Mouse (Mus musculus): ENCODE measurements around the gene Emc9. TPM values are rescaled to one million over a fixed set of nuclear protein-coding genes. Genes with fewer than 3 reads are reported as not detected.

Emc9 gene
- total and polyA plus RNA-seq, 3 experiments = 38.7 to 59.4 TPM; not detected in 1

- TF ChIP-seq E2F4 (IDR thresholded peaks at IDR 0.05; ENCODE audit: borderline replicate concordance, low read depth, low read length) (no peak; the same call in 1 of the 2 replicates), USF1 (IDR thresholded peaks at IDR 0.05; ENCODE audit: low read depth, low read length) (0 out of 2 replicates have a peak, but pooled peaks have one; percentile 39), POLR2AphosphoS5 (IDR thresholded peaks at IDR 0.05; ENCODE audit: borderline replicate concordance, low read depth, low read length) (peak; percentile 4; the same call in 1 of the 2 replicates), UBTF (IDR thresholded peaks at IDR 0.05; ENCODE audit: borderline replicate concordance, insufficient read depth, low read depth, low read length) (peak; percentile 69; the same call in 1 of the 2 replicates), USF2 (IDR thresholded peaks at IDR 0.05; ENCODE audit: borderline replicate concordance in 1 of 2, insufficient read depth in 1 of 2, low read depth in 1 of 2, low read length in 2 of 2) (no peak), CHD1 (IDR thresholded peaks at IDR 0.05; ENCODE audit: low read depth, low read length) (no peak), MAFK (IDR thresholded peaks at IDR 0.05; ENCODE audit: borderline replicate concordance, low read depth, low read length) (no peak), TCF12 (IDR thresholded peaks at IDR 0.05; ENCODE audit: low read depth, low read length) (0 out of 2 replicates have a peak, but pooled peaks have one; percentile 30)
These were observed 25.3 kb downstream of the Emc9 start, which contains the start of gene Dcaf11 (continued) for GRCm38 (mm10) chr14:55559799-55560201.

- H3K4me1 ChIP-seq (ENCODE audit: control insufficient read depth in 1 of 2, insufficient read depth in 2 of 2, low read length in 2 of 2) = peaks cover 7 to 35% of the 10 kb centered on the region in 2 experiments; a peak in 3 of 4 replicates
- peak overlapping the region; percentile 87 for H3K27ac ChIP-seq (ENCODE audit: control insufficient read depth, low read depth, low read length)
- H3K27me3 ChIP-seq (ENCODE audit: control insufficient read depth in 1 of 2, insufficient read depth in 2 of 2, low read length in 2 of 2) = no peaks in the 10 kb centered on the region
- DNase-seq (ENCODE audit: low read depth, low spot score) = peak; percentile 63
- peak overlapping the region in 1 of 2 experiments; percentile 81; a peak in 2 of 4 replicates for H3K4me3 ChIP-seq (ENCODE audit: control insufficient read depth in 1 of 2, insufficient read depth in 1 of 2, low read depth in 2 of 2, low read length in 2 of 2)
- H3K9ac ChIP-seq (ENCODE audit: control insufficient read depth, low read depth, low read length, poor library complexity, severe bottlenecking) = peak overlapping the region; percentile 75
- no peaks in the 10 kb centered on the region; the same call in none of the 2 replicates for H3K79me2 ChIP-seq (ENCODE audit: control insufficient read depth, insufficient read depth, low read length, poor library complexity)
- no peaks in the 10 kb centered on the region for H3K9me3 ChIP-seq (replicated peaks; ENCODE audit: insufficient read depth, low read length)
- H3K36me3 ChIP-seq (ENCODE audit: control insufficient read depth in 1 of 2, insufficient read depth in 2 of 2, low read length in 2 of 2) = peaks cover 0 to 32% of the 10 kb centered on the region in 2 experiments; a peak in 2 of 4 replicates
- peak; percentile 96 for TF ChIP-seq GATA1 (IDR thresholded peaks at IDR 0.05; ENCODE audit: low read depth, low read length)
- no peak for TF ChIP-seq MYC (IDR thresholded peaks at IDR 0.05; ENCODE audit: low read depth, low read length)
- no peak for TF ChIP-seq USF1 (IDR thresholded peaks at IDR 0.05; ENCODE audit: low read depth, low read length)
- TF ChIP-seq TAL1 (IDR thresholded peaks at IDR 0.05; ENCODE audit: low read length) = peak; percentile 70
- no peak for TF ChIP-seq E2F4 (IDR thresholded peaks at IDR 0.05; ENCODE audit: borderline replicate concordance, low read depth, low read length)
- no peak for TF ChIP-seq MAX (IDR thresholded peaks at IDR 0.05; ENCODE audit: low read length)
- no peak for TF ChIP-seq ZKSCAN1 (IDR thresholded peaks at IDR 0.05; ENCODE audit: low read depth, low read length)
- TF ChIP-seq NRF1 (IDR thresholded peaks at IDR 0.05; ENCODE audit: insufficient read depth, low read depth, low read length, poor library complexity, severe bottlenecking) = no peak
- peak; percentile 87 for TF ChIP-seq TBP (IDR thresholded peaks at IDR 0.05; ENCODE audit: low read depth, low read length)
- no peak for TF ChIP-seq UBTF (IDR thresholded peaks at IDR 0.05; ENCODE audit: borderline replicate concordance, insufficient read depth, low read depth, low read length)
- TF ChIP-seq NELFE (IDR thresholded peaks at IDR 0.05; ENCODE audit: low read depth, low read length) = no peak
- 0 out of 2 replicates have a peak, but pooled peaks have one; percentile 7 for TF ChIP-seq ZMIZ1 (IDR thresholded peaks at IDR 0.05; ENCODE audit: low read depth, low read length)
- no peak for TF ChIP-seq SIN3A (IDR thresholded peaks at IDR 0.05; ENCODE audit: low read length)
- TF ChIP-seq MYB (IDR thresholded peaks at IDR 0.05; ENCODE audit: low read depth, low read length) = no peak
- peak; percentile 18; the same call in 1 of the 2 replicates for TF ChIP-seq HCFC1 (IDR thresholded peaks at IDR 0.05; ENCODE audit: low read depth, low read length)
- no peak for TF ChIP-seq CHD2 (IDR thresholded peaks at IDR 0.05; ENCODE audit: low read length)
- no peak for TF ChIP-seq JUND (IDR thresholded peaks at IDR 0.05; ENCODE audit: low read depth, low read length)
- TF ChIP-seq TCF12 (IDR thresholded peaks at IDR 0.05; ENCODE audit: low read depth, low read length) = peak; percentile 96
- TF ChIP-seq POLR2AphosphoS5 (IDR thresholded peaks at IDR 0.05; ENCODE audit: borderline replicate concordance, low read depth, low read length) = no peak
- no peak for TF ChIP-seq MEF2A (IDR thresholded peaks at IDR 0.05; ENCODE audit: extremely low read depth, insufficient replicate concordance, low read depth, low read length, poor library complexity, severe bottlenecking)
- peak; percentile 76 for TF ChIP-seq ETS1 (IDR thresholded peaks at IDR 0.05; ENCODE audit: low read depth, low read length)
- TF ChIP-seq MAFK (IDR thresholded peaks at IDR 0.05; ENCODE audit: borderline replicate concordance, low read depth, low read length) = no peak
- peak; percentile 88 to 92 for TF ChIP-seq EP300 (IDR thresholded peaks at IDR 0.05; ENCODE audit: low read depth in 1 of 2, low read length in 2 of 2)
- TF ChIP-seq USF2 (IDR thresholded peaks at IDR 0.05; ENCODE audit: borderline replicate concordance in 1 of 2, insufficient read depth in 1 of 2, low read depth in 1 of 2, low read length in 2 of 2) = no peak
- TF ChIP-seq POLR2AphosphoS2 (IDR thresholded peaks at IDR 0.05; ENCODE audit: low read length) = no peak
- peak; percentile 10; the same call in 1 of the 2 replicates for TF ChIP-seq BHLHE40 (IDR thresholded peaks at IDR 0.05; ENCODE audit: borderline replicate concordance, low read depth, low read length)
- TF ChIP-seq KAT2A (conservative IDR thresholded peaks at IDR 0.05; ENCODE audit: low read depth, low read length) = no peak
- TF ChIP-seq RCOR1 (IDR thresholded peaks at IDR 0.05; ENCODE audit: low read depth, low read length) = peak; percentile 87
- TF ChIP-seq MAZ (IDR thresholded peaks at IDR 0.05; ENCODE audit: low read depth, low read length) = no peak
These were observed 26.2 kb downstream of the Emc9 start for GRCm38 (mm10) chr14:55558740-55559448.
